Mouse (Mus musculus) ovary, adult 18-20 months (tissue): ENCODE results near the gene Aimp2.

Source experiments
- DNase-seq: peaks from one replicate; pipeline ENCODE4 v3.0.0; 2022; ENCODE audit warnings: low spot score, mixed read lengths

The Aimp2 gene

GRCm38 (mm10) chr5:143902111-143902510 is 7.5 kb downstream of the Aimp2 start:
- no peak for DNase-seq

GRCm38 (mm10) chr5:143897635-143898330 is 11.9 kb downstream of the Aimp2 start, which contains the start of gene Ankrd61:
Gene Ankrd61 (minus strand): TSS chr5:143897685.
- DNase-seq, result no peak

GRCm38 (mm10) chr5:143893396-143893795 is 16.3 kb downstream of the Aimp2 start:
- no peak for DNase-seq

GRCm38 (mm10) chr5:143892255-143892886 is 17.3 kb downstream of the Aimp2 start:
- no peak for DNase-seq

- no peak for DNase-seq
These were observed 18.9 kb downstream of the Aimp2 start for GRCm38 (mm10) chr5:143890741-143891140.

- DNase-seq, result no peak
These were observed 24.4 kb downstream of the Aimp2 start for GRCm38 (mm10) chr5:143885274-143885673.

GRCm38 (mm10) chr5:143874571-143874970 is 35.1 kb downstream of the Aimp2 start:
- no peak for DNase-seq

- DNase-seq, result no peak
These were observed 38.0 kb downstream of the Aimp2 start for GRCm38 (mm10) chr5:143871547-143872169.
